Mouse (Mus musculus) ES-E14 (cell line): ENCODE measurements around the gene Hbb-y.

Experiments
- CHD2 ChIP-seq: IDR thresholded peaks from 2 replicates; pipeline ENCODE4 v1.6.1; 2014; ENCODE audit warnings: mild to moderate bottlenecking, low read depth, low read length, inconsistent platforms
- HCFC1 ChIP-seq: IDR thresholded peaks from 2 replicates; pipeline ENCODE4 v1.6.1; 2012; ENCODE audit warnings: low read length, inconsistent platforms, borderline replicate concordance; ENCODE audit not compliant: insufficient read depth
- MAFK ChIP-seq: IDR thresholded peaks from 2 replicates; pipeline ENCODE4 v1.6.1; 2014; ENCODE audit warnings: mild to moderate bottlenecking, low read depth, low read length, inconsistent platforms; ENCODE audit not compliant: insufficient read depth
- ZC3H11A ChIP-seq: IDR thresholded peaks from 2 replicates; pipeline ENCODE4 v1.6.1; 2012; ENCODE audit warnings: low read depth, mild to moderate bottlenecking, inconsistent platforms, low read length, borderline replicate concordance
- ZNF384 ChIP-seq: IDR thresholded peaks from 2 replicates; pipeline ENCODE4 v1.6.1; 2012; ENCODE audit warnings: low read depth, low read length, inconsistent platforms

DNA sequence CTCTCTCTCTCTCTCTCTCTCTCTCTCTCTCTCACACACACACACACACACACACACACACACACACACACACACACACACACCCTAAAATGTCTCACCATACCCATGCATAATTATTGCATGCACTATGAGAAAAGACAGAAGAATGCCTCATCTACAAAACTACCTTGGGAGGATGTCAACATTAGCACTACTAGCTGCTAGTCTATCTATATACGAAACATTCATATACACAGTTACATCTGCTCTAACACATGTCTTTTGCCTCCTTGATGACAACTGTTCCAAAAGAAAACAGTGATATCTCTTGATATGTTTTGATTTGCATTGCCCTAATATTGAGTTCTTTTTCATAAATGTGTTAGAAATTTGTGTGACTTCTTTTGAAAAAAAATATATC, 42.7 kb downstream of the Hbb-y start:
- no peak for TF ChIP-seq CHD2
- TF ChIP-seq MAFK: no peak
- TF ChIP-seq ZC3H11A: no peak
- no peak for TF ChIP-seq ZNF384
- TF ChIP-seq HCFC1: no peak
